8 mouse cellular contexts compared by ENCODE assay signal in the genomic region with DNA sequence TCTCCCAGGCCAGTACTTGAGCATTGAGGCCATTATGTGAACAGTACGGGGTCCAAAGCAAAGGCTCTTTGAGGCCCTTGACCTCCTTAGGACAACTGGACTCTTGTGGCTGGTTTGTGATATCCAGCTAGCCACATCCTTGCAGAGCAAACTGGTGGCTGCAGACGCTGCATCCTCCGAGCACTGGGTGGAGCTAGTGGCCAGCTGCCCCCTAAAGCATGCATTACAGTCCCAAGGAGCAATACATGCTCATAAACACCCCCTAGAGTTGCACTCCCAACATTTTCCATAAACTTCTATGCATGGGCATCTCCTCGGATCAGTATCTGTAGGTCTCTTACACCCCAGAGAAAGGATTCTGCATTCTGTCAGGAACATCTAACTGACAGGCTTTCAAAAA.
DNase-seq lines count a peak whose midpoint lies in the region; ATAC-seq and TF ChIP-seq lines count a peak whose summit lies in the region.

No protein-coding gene starts in this region.

- 0 out of 2 replicates have a peak overlapping the region, but pooled peaks have one; percentile 19 for H3K9ac ChIP-seq in forebrain, embryonic 13.5 days
- H3K9ac ChIP-seq in forebrain, embryonic 15.5 days (replicated peaks), result no peak overlapping the region
- no peak overlapping the region for H3K9ac ChIP-seq in liver, adult 2 months (ENCODE audit: low read depth, low read length)
- no peak overlapping the region for H3K9ac ChIP-seq in liver, embryonic 12.5 days
- H3K9ac ChIP-seq in midbrain, postnatal 0 days (replicated peaks; ENCODE audit: low read length, poor library complexity, severe bottlenecking), result no peak overlapping the region

- no peak for DNase-seq in liver, adult 2 months (ENCODE audit: extremely low read depth, low read depth, low spot score)
- DNase-seq in brain, embryonic 14.5 days (ENCODE audit: low read depth), result peak; percentile 43
- DNase-seq in midbrain, postnatal 0 days (ENCODE audit: low spot score), result no peak
- DNase-seq in urinary bladder, postnatal 25 days (ENCODE audit: low spot score), result no peak
- no peak for DNase-seq in urinary bladder, postnatal 4 days (ENCODE audit: low spot score in 2 of 2)

- no peak for TF ChIP-seq POLR2A in liver, adult 2 months (IDR thresholded peaks at IDR 0.05; ENCODE audit: extremely low read depth, insufficient read depth, low read length)
- no peak for TF ChIP-seq POLR2A in brain, embryonic 14.5 days (IDR thresholded peaks at IDR 0.05; ENCODE audit: borderline replicate concordance, extremely low read depth, insufficient read depth, insufficient read length, poor library complexity, severe bottlenecking)

- peaks cover 45% of the 10 kb centered on the region for H3K4me1 ChIP-seq in forebrain, embryonic 13.5 days
- peaks cover 45% of the 10 kb centered on the region for H3K4me1 ChIP-seq in forebrain, embryonic 15.5 days
- no peaks in the 10 kb centered on the region for H3K4me1 ChIP-seq in liver, adult 2 months (ENCODE audit: control insufficient read depth, insufficient read depth, low read length)
- peaks cover 8% of the 10 kb centered on the region for H3K4me1 ChIP-seq in liver, embryonic 12.5 days
- H3K4me1 ChIP-seq in midbrain, postnatal 0 days (ENCODE audit: insufficient read depth, low read length), result peaks cover 5% of the 10 kb centered on the region

- ATAC-seq in forebrain, embryonic 13.5 days, result no peak
- no peak for ATAC-seq in forebrain, embryonic 15.5 days (replicated peaks)
- no peak for ATAC-seq in liver, embryonic 12.5 days
- ATAC-seq in midbrain, postnatal 0 days (ENCODE audit: low FRiP score), result no peak

- peak overlapping the region; percentile 65; the same call in 1 of the 2 replicates for H3K27ac ChIP-seq in forebrain, embryonic 13.5 days
- H3K27ac ChIP-seq in forebrain, embryonic 15.5 days (replicated peaks), result no peak overlapping the region; the same call in 1 of the 2 replicates
- no peak overlapping the region for H3K27ac ChIP-seq in liver, adult 2 months (replicated peaks; ENCODE audit: insufficient read depth, low read depth, low read length)
- no peak overlapping the region for H3K27ac ChIP-seq in liver, embryonic 12.5 days
- H3K27ac ChIP-seq in midbrain, postnatal 0 days (ENCODE audit: low read depth, low read length), result no peak overlapping the region

- no peaks in the 10 kb centered on the region for H3K27me3 ChIP-seq in forebrain, embryonic 13.5 days
- no peaks in the 10 kb centered on the region for H3K27me3 ChIP-seq in forebrain, embryonic 15.5 days
- H3K27me3 ChIP-seq in liver, adult 2 months (ENCODE audit: control insufficient read depth, insufficient read depth, low read length), result no peaks in the 10 kb centered on the region
- peaks cover 25% of the 10 kb centered on the region for H3K27me3 ChIP-seq in liver, embryonic 12.5 days (replicated peaks)
- H3K27me3 ChIP-seq in midbrain, postnatal 0 days (ENCODE audit: insufficient read depth, low read length), result no peaks in the 10 kb centered on the region

- peaks cover 7% of the 10 kb centered on the region; the same call in 1 of the 2 replicates for H3K9me3 ChIP-seq in forebrain, embryonic 13.5 days (replicated peaks)
- H3K9me3 ChIP-seq in forebrain, embryonic 15.5 days, result no peaks in the 10 kb centered on the region
- no peaks in the 10 kb centered on the region for H3K9me3 ChIP-seq in liver, embryonic 12.5 days (replicated peaks)
- no peaks in the 10 kb centered on the region for H3K9me3 ChIP-seq in midbrain, postnatal 0 days (ENCODE audit: low read length)

- no peak overlapping the region for H3K4me2 ChIP-seq in forebrain, embryonic 13.5 days
- no peak overlapping the region for H3K4me2 ChIP-seq in forebrain, embryonic 15.5 days (replicated peaks)
- no peak overlapping the region for H3K4me2 ChIP-seq in liver, embryonic 12.5 days
- no peak overlapping the region for H3K4me2 ChIP-seq in midbrain, postnatal 0 days (ENCODE audit: low read depth, low read length, poor library complexity, severe bottlenecking)

- peak; percentile 49 for TF ChIP-seq CTCF in liver, adult 2 months (IDR thresholded peaks at IDR 0.05; ENCODE audit: low read depth, low read length)
- peak; percentile 33; the same call in 1 of the 2 replicates for TF ChIP-seq CTCF in brain, embryonic 14.5 days (IDR thresholded peaks at IDR 0.05; ENCODE audit: borderline replicate concordance, extremely low read depth, insufficient read depth, insufficient read length)
- TF ChIP-seq CTCF in midbrain, postnatal 0 days (IDR thresholded peaks at IDR 0.05), result peak; percentile 52; the same call in 1 of the 2 replicates

- H3K79me2 ChIP-seq in liver, adult 2 months (ENCODE audit: control insufficient read depth, insufficient read depth, low read length), result no peaks in the 10 kb centered on the region

- no peak overlapping the region for H3K4me3 ChIP-seq in forebrain, embryonic 13.5 days
- no peak overlapping the region for H3K4me3 ChIP-seq in forebrain, embryonic 15.5 days
- no peak overlapping the region for H3K4me3 ChIP-seq in liver, adult 2 months (ENCODE audit: insufficient read depth, low read depth, low read length)
- no peak overlapping the region for H3K4me3 ChIP-seq in liver, embryonic 12.5 days
- H3K4me3 ChIP-seq in midbrain, postnatal 0 days (ENCODE audit: low read depth, low read length), result no peak overlapping the region

- peaks cover 18% of the 10 kb centered on the region for H3K36me3 ChIP-seq in forebrain, embryonic 13.5 days (ENCODE audit: poor library complexity, severe bottlenecking)
- no peaks in the 10 kb centered on the region for H3K36me3 ChIP-seq in forebrain, embryonic 15.5 days
- H3K36me3 ChIP-seq in liver, adult 2 months (ENCODE audit: control insufficient read depth, insufficient read depth, low read length), result no peaks in the 10 kb centered on the region
- H3K36me3 ChIP-seq in liver, embryonic 12.5 days, result no peaks in the 10 kb centered on the region
- H3K36me3 ChIP-seq in midbrain, postnatal 0 days (ENCODE audit: insufficient read depth, low read length), result no peaks in the 10 kb centered on the region

- WGBS in forebrain, embryonic 13.5 days, result 57% methylated on average over 4 of the region's 4 CpGs
- WGBS in forebrain, embryonic 15.5 days, result 70% methylated on average over 4 of the region's 4 CpGs
- WGBS in liver, adult 2 months, result 77% methylated on average over 4 of the region's 4 CpGs
- WGBS in liver, embryonic 12.5 days (ENCODE audit: insufficient replicate concordance), result 56% methylated on average over 4 of the region's 4 CpGs
- 58% methylated on average over 4 of the region's 4 CpGs for WGBS in midbrain, postnatal 0 days
